Mouse (Mus musculus) kidney, postnatal 4 days (tissue): ENCODE measurements around the gene Hinfp.
A peak's percentile ranks its signal among the peaks of the same experiment; 100 is the strongest.
"Not testable (repeated sequence)": the region's sequence is repeated elsewhere in the genome, so short reads cannot be mapped to it uniquely, and the experiment has no call there.

Experiments
- DNase-seq, 2 experiments: peaks; one replicate each; pipeline ENCODE4 v3.0.0; 2021; ENCODE audit warnings: mixed read lengths in 2 of 2

Hinfp gene

GRCm38 (mm10) chr9:44309756-44310155 lies 4.3 kb upstream of the Hinfp start:
- DNase-seq = no peak

DNA sequence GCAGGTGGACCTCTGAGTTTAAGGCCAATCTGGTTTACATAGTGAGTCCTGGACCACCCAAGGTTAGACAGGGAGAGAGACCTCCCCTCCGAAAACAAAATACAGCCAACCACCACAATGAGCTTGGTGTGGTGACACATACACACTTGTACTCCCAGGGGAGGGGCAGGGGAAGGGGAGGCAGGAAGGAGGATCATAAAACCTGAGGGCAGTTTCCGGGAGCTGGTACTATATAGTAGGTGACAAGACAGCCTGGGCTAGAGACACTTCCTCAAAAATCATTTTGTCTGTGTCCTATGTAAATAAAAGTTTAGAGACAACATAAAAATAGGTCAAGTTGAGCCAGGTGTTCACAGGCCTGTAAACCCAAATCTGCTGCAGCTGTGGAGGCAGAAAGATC lies 1.8 kb upstream of the Hinfp start:
- DNase-seq = no peak

- DNase-seq = no peak
These were observed 1.1 kb upstream of the Hinfp start for GRCm38 (mm10) chr9:44306532-44306931.

GRCm38 (mm10) chr9:44300001-44300400 lies 5.5 kb downstream of the Hinfp start:
- DNase-seq = not testable (repeated sequence)

- peak; percentile 67 to 73 for DNase-seq
These were observed 13.0 kb downstream of the Hinfp start for GRCm38 (mm10) chr9:44292490-44292889.

- DNase-seq = peak in 1 of 2 experiments; percentile 13
These were observed 16.5 kb downstream of the Hinfp start for GRCm38 (mm10) chr9:44288959-44289291.

DNA sequence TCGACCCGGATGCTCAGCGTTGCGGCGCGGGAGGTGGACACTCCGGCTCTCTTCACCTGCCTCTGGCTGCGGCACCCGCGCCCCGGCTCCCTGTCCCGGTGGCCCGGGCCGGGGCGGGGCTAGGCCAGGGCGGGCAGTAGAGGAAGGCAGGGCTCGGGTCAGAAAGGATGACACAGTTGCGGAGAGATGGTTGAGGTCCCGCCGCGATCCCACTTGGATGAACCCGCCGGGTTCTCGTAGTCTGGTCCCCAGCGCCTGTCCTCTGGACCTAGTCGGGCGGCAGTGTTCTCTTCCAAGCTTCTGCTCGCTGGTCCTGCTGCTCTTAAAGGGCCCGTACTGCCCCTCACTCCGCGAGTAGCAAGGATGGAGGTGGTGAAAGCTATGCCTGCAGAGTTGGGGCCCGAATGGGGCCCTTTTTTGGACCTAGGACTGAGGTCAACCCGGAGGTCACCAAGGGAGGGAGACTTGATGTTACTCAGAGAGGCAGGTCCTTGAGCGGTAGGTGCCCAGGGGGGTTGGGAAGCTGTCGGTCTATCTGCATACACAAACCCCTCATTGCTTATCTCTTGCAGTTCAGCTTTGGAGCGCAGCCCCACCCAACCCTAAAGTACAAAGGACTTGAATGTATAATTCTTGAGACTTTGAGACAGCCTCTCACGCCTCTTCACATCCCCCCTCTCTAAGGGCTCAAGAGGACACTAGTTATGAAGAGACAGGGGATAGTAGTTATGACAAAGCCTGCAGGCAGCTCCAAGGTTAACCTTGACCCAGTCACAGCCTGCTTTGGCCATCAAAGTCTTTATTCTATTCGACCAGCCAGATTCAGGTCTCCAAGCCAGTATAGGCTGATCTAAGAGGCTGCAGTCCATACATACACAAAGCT lies 17.2 kb downstream of the Hinfp start, which contains the start of gene Abcg4:
TSS of gene Abcg4 (minus strand) at position 540 of the 883 bp plus-strand sequence.
- peak; percentile 46 to 59 for DNase-seq

DNA sequence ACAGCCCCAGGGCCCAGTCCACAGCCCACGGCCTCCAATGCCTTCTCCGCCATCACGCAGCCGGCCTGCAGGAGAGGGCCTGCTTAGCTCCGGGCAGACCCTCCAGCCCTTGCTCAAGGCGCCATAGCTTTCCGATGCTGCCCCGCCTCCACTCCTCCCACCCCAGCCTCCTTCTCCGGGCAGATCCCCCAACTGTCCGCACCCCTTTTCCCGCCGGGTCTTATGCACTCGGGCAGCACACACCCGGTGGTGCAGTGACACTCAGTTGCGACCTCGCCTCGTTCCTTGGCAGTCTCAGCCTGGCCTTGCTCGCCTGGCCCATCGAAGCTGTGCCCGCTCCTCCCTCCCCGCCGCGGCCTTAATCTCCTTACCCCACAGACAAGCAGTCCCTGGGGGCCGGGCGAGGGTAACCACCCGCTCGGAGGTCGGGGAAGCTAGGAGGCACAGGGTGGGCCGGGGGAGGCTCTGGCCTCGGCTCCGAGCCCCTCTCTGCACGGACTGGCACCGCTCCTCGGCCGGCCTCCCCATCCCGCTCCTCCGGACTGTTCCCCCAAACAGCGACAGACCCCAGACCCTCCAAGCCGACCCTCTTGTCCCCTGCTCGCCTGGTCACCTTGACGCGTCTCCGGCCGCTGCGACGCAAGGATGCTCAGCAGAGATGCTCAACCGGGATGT lies 17.9 kb downstream of the Hinfp start:
- DNase-seq = peak; percentile 43 to 46

DNA sequence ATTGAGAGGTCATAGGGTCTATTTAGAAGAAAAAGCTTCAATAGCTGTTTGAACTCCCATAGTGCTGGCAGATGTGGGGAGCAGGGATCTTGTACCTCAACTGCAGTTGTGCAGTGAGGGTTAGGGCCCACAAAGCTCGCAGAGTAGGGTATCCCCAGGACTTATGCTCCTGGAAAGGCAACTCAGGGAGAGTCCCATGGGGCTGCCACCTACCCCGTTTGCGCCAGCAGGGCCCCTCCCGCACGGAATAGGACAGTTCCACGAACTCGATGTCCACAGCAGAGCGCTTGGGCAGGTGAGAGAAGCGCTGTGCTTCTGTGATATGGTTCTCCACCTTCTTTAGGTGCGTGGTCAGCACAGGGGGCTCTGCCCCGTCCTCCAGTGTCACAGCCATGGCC lies 18.5 kb downstream of the Hinfp start:
- DNase-seq = no peak

GRCm38 (mm10) chr9:44286256-44286850 lies 19.1 kb downstream of the Hinfp start:
- peak in 1 of 2 experiments; percentile 22 for DNase-seq

- DNase-seq = peak in 1 of 2 experiments; percentile 12
These were observed 22.3 kb downstream of the Hinfp start for GRCm38 (mm10) chr9:44283183-44283582.

DNA sequence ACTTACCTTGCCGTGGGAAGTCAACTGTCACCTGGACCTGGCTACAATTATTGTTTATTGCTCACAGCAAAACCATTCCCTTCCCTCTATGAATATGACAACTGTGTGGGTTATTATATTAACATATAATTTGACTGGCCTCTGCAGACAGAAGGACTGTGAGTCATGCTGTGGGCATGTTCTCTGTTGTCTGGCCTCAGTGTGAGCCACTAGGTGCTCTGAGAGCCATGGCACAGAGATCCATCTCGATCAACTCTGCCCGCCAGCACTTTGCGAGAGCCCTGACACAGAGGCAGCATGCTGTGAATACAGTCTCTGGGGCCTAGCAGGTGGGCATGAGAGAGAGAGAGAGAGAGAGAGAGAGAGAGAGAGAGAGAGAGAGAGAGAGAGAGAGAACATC lies 35.5 kb downstream of the Hinfp start:
- no peak for DNase-seq

DNA sequence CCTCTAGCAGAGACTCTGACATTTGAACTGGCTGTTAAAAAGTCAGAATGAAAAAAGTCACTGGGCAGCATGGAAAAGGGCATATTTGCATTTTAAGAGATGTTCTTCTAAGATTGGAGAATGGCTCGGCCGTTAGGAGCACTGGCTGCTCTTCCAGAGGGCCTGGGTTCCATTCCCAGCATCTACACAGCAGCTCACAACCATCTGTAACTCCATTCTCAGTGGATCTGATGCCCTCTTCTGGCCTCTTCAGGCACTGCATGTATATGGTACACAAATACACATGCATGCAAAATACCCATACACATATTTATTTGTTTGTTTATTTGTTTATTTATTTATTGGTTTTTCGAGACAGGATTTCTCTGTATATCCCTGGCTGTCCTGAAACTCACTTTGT lies 36.4 kb downstream of the Hinfp start:
- DNase-seq = peak; percentile 49 to 51

DNA sequence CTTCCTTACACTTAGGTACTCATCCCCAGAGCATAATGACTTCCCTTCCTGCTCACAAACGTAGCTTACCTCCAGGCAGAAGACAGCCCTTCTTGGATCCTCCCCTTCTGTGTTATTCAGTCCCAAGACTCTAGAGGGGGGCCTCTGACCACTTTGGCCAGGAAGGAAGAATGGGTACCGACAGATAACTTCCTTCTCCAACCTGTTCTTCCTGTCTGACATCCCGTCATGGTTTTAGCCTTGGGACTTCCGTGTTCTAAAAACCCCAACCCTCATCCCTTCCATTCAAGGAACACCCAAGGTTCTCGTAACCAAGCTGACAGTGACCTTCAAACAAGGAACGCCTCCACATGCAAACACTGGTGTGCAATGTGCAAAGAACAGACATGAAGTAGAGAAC lies 37.0 kb downstream of the Hinfp start, which contains the start of gene Nlrx1:
TSS of gene Nlrx1 (minus strand) at position 168 of the 400 bp plus-strand sequence.
- peak in 1 of 2 experiments; percentile 30 for DNase-seq

DNA sequence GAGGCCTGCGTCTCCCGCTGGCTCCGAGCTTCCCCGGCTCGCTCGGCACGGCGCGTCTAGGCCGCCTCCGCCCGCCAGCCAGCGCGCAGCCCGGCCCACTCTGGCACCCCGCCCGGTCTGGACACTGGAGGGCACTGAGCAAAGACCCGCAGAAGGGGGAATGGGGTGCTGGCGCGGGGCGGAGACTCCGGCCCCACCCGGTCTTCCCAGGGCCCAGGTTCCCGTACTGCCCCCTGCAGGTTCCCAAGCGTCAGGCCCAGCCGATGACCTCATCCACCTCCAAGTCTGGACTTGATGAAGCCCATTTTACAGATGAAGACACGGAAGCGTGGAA lies 37.5 kb downstream of the Hinfp start:
- peak; percentile 94 to 96 for DNase-seq

- DNase-seq = peak; percentile 58 to 68
These were observed 38.0 kb downstream of the Hinfp start for GRCm38 (mm10) chr9:44267319-44268026.

- DNase-seq = no peak
These were observed 38.8 kb downstream of the Hinfp start for GRCm38 (mm10) chr9:44266478-44267226.

DNA sequence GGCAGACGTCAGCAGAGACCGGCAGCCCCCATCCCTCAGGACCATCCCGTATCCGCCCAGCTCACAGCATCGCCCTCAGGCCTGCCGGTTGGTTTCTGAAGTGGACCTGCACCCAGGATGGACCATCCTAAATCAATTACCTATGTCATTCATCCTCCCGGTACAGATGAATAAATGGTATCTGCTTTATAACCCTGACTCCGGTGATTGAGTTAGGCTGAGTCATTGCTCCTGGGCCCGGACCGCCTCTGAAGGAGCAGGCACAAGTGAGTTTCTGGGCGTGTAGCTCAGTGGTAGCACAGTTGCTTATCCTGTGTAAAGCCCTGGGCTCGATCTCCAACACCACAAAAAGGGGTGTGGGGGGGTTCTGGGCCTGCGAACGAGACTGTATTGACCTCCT lies 44.1 kb downstream of the Hinfp start:
- no peak for DNase-seq

DNA sequence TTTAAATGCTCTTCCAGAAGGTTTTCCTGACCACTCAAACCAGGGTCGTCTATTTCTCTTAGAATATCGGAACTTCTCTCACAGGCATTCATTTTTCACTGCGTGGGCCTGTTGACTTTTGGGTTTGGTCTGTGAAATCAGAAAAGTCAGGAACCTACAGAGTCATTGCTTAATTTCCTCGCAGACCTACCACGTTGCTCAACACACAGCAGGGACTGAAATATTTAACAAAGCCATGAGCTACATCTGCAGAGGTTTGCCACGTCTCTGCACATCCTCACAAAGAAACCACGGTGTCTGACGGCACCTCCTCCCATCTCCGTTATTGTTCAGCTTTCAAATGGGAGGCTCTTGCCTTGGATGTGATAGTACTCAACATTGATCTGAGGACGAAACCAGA lies 46.5 kb downstream of the Hinfp start:
- no peak for DNase-seq

- DNase-seq = no peak
These were observed 49.3 kb downstream of the Hinfp start for GRCm38 (mm10) chr9:44256213-44256612.

DNA sequence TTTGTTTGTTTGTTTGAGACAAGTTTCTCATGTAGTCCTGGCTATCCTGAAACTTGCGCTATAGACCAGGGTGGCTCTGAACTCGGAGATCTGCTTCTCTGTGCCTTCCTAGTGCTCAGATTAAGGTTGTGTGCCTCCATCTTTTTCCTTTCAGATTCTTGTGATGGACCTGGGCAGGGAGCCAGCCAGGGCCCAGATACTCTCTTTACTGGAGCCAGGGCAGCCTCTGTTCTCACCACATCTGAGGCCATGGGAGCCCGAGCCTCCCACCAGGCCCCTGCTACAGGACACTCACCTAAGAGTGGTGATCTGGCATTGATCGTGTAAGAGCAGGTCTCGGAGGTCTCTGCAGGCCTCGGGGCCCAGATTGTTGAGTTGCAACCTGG lies 50.3 kb downstream of the Hinfp start:
- DNase-seq = no peak

GRCm38 (mm10) chr9:44254508-44255135 lies 50.8 kb downstream of the Hinfp start:
- no peak for DNase-seq
